Mouse (Mus musculus): ENCODE results near the gene Prss32.

- TF ChIP-seq CTCF (IDR thresholded peaks at IDR 0.05; ENCODE audit: low read depth) (no peak), EP300 (optimal IDR thresholded peaks at IDR 0.05) (no peak)
Measured at GRCm38 (mm10) chr17:23877166-23877565, 33.5 kb downstream of the Prss32 start.

Data from stomach, postnatal 0 days (tissue).